Mouse (Mus musculus) spleen, embryonic (tissue): ENCODE results near the gene Krtcap2.

Source experiments
- CTCF ChIA-PET: fragments of 350-600 bp; sonication (Branson Sonifier 250); formaldehyde crosslinking; loops from one replicate; lab custom pipeline; 2022; lab: Charles Lee

The Krtcap2 gene

GRCm38 (mm10) chr3:89225321-89225815 lies 20.4 kb upstream of the Krtcap2 start:
- CTCF ChIA-PET, result no interaction called here

GRCm38 (mm10) chr3:89225918-89226317 lies 19.8 kb upstream of the Krtcap2 start:
- CTCF ChIA-PET, result interaction anchor here (0.6 kb wide), 1 partner anchor 1122 kb away, joined by 7 read pairs; no protein-coding TSS in a partner anchor

GRCm38 (mm10) chr3:89226361-89226760 lies 19.4 kb upstream of the Krtcap2 start:
- CTCF ChIA-PET, result interaction anchor here (0.6 kb wide), 1 partner anchor 1121 kb away, joined by 7 read pairs; no protein-coding TSS in a partner anchor

GRCm38 (mm10) chr3:89226900-89227299 lies 18.9 kb upstream of the Krtcap2 start, which contains the start of gene Mtx1:
Gene Mtx1 (minus strand): TSS chr3:89227088.
- CTCF ChIA-PET, result no interaction called here

GRCm38 (mm10) chr3:89227307-89228179 lies 18.2 kb upstream of the Krtcap2 start:
- CTCF ChIA-PET, result no interaction called here

GRCm38 (mm10) chr3:89228180-89228549 lies 17.6 kb upstream of the Krtcap2 start:
- CTCF ChIA-PET, result no interaction called here

GRCm38 (mm10) chr3:89228836-89229235 lies 16.9 kb upstream of the Krtcap2 start, which contains the start of gene Muc1:
Gene Muc1 (plus strand): TSS chr3:89229057.
- CTCF ChIA-PET, result no interaction called here

GRCm38 (mm10) chr3:89229276-89229675 lies 16.5 kb upstream of the Krtcap2 start:
- CTCF ChIA-PET, result no interaction called here

- CTCF ChIA-PET, result interaction anchor here (1.8 kb wide), 1 partner anchor 13 kb away, joined by 5 read pairs; no protein-coding TSS in a partner anchor
Measured at GRCm38 (mm10) chr3:89230561-89230960, 15.2 kb upstream of the Krtcap2 start.

GRCm38 (mm10) chr3:89231345-89231744 lies 14.4 kb upstream of the Krtcap2 start:
- CTCF ChIA-PET, result interaction anchor here (1.8 kb wide), 1 partner anchor 12 kb away, joined by 5 read pairs; no protein-coding TSS in a partner anchor

GRCm38 (mm10) chr3:89231772-89232275 lies 13.9 kb upstream of the Krtcap2 start:
- CTCF ChIA-PET, result interaction anchor here (0.6 to 1.2 kb wide), 2 partner anchors 130 to 328 kb away, joined by 3 to 8 read pairs; partner anchors contain the start of genes Fdps and Gm43738

- CTCF ChIA-PET, result interaction anchor here (0.7 to 1.2 kb wide), 2 partner anchors 123 to 131 kb away, joined by 3 read pairs; partner anchors contain the start of genes Fdps and Gm43738
Measured at GRCm38 (mm10) chr3:89232614-89233013, 13.2 kb upstream of the Krtcap2 start.

- CTCF ChIA-PET, result interaction anchor here (0.7 to 1.7 kb wide), 3 partner anchors 12 to 124 kb away, joined by 3 to 5 read pairs (median 3); partner anchors contain the start of gene Krtcap2
Measured at GRCm38 (mm10) chr3:89233562-89234110, 12.1 kb upstream of the Krtcap2 start.

GRCm38 (mm10) chr3:89236516-89236915 lies 9.2 kb upstream of the Krtcap2 start:
- CTCF ChIA-PET, result interaction anchor here (0.6 kb wide), 2 partner anchors 13 to 1198 kb away, joined by 3 to 8 read pairs; no protein-coding TSS in a partner anchor

- CTCF ChIA-PET, result no interaction called here
Measured at GRCm38 (mm10) chr3:89237682-89238081, 8.1 kb upstream of the Krtcap2 start.

GRCm38 (mm10) chr3:89238494-89238893 lies 7.3 kb upstream of the Krtcap2 start:
- CTCF ChIA-PET, result interaction anchor here (0.8 kb wide), 1 partner anchor 122 kb away, joined by 3 read pairs; no protein-coding TSS in a partner anchor

- CTCF ChIA-PET, result interaction anchor here (0.7 kb wide), 1 partner anchor 171 kb away, joined by 3 read pairs; no protein-coding TSS in a partner anchor
Measured at GRCm38 (mm10) chr3:89242331-89242895, 3.4 kb upstream of the Krtcap2 start.

- CTCF ChIA-PET, result interaction anchor here (0.6 to 1.4 kb wide), 2 partner anchors 13 to 39 kb away, joined by 3 to 5 read pairs; no protein-coding TSS in a partner anchor
Measured at GRCm38 (mm10) chr3:89243609-89244008, 2.2 kb upstream of the Krtcap2 start.

GRCm38 (mm10) chr3:89244158-89244981 lies 1.4 kb upstream of the Krtcap2 start:
- CTCF ChIA-PET, result interaction anchor here (0.6 to 1.5 kb wide), 4 partner anchors 10 to 30 kb away, joined by 5 to 6 read pairs (median 5); no protein-coding TSS in a partner anchor
